Mouse (Mus musculus) kidney, adult 2 months (tissue): ENCODE results near the gene Ndufa13.

Experiments used
- CTCF ChIP-seq: fragments of 200-500 bp; conservative IDR thresholded peaks from 2 replicates; pipeline ENCODE4 v1.5.1; 2011; ENCODE audit warnings: low read depth, mild to moderate bottlenecking, control low read depth, low read length, moderate library complexity, mixed read lengths; ENCODE audit not compliant: insufficient read depth, insufficient read length
- POLR2A ChIP-seq: fragments of 200-500 bp; IDR thresholded peaks from one replicate; pipeline ENCODE4 v1.6.1; 2011; ENCODE audit warnings: low read depth, low read length, control low read depth

DNA sequence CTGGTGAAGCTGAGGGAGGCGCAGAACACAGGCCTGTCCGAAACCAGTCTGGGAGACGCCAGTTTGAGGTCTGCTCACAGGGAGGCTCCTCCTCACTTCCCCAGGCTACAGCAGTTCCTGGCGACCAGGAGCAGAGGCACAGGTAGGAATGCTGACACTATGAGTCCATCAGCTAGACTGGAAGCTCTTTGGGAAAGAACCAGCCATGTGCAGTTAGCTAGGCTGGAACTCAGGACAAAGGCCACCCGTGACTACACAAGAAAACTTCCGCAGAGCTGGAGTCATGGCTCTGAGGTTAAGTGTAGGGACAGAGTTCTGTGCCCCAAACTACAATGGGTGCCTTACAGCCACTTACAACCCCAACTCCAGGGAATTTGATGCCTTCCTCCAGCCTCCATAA lies 4.5 kb downstream of the Ndufa13 start:
- TF ChIP-seq POLR2A (no peak), CTCF (no peak)
